Mouse (Mus musculus): ENCODE measurements at regions not wholly inside any gene's neighbourhood (a gene's known extent, or its start where the extent isn't known, plus 50 kb on each side); places are given as distances from the start of the nearest gene placed in this dataset.

- H3K4me3 ChIP-seq (replicated peaks; ENCODE audit: low read length) = no peak overlapping the region
- H3K4me2 ChIP-seq (replicated peaks) = no peak overlapping the region
- no peaks in the 10 kb centered on the region for H3K27me3 ChIP-seq (ENCODE audit: control insufficient read depth, insufficient read depth, low read length)
- WGBS = 89% methylated on average over 3 of the region's 3 CpGs
- ATAC-seq (ENCODE audit: low FRiP score) = no peak
- H3K36me3 ChIP-seq (replicated peaks; ENCODE audit: control insufficient read depth, insufficient read depth) = no peaks in the 10 kb centered on the region
- H3K9ac ChIP-seq = no peak overlapping the region
- no peak for DNase-seq (ENCODE audit: low spot score)
- no peaks in the 10 kb centered on the region for H3K4me1 ChIP-seq (replicated peaks; ENCODE audit: control insufficient read depth, insufficient read depth, low read length)
- H3K27ac ChIP-seq = no peak overlapping the region
- no peaks in the 10 kb centered on the region for H3K9me3 ChIP-seq (ENCODE audit: control insufficient read depth, low read length)
These were observed 51.6 kb upstream of the Cecr2 start for GRCm38 (mm10) chr6:120614526-120614925.

- 77% methylated on average over 7 of the region's 7 CpGs for WGBS
- no peaks in the 10 kb centered on the region for H3K27me3 ChIP-seq (ENCODE audit: control insufficient read depth, insufficient read depth, low read length)
- H3K4me1 ChIP-seq (replicated peaks; ENCODE audit: control insufficient read depth, insufficient read depth, low read length) = no peaks in the 10 kb centered on the region
- H3K9ac ChIP-seq = no peak overlapping the region
- ATAC-seq (ENCODE audit: low FRiP score) (no peak), DNase-seq (ENCODE audit: low spot score) (no peak)
- H3K4me2 ChIP-seq (replicated peaks) = no peak overlapping the region
- H3K36me3 ChIP-seq (replicated peaks; ENCODE audit: control insufficient read depth, insufficient read depth) = no peaks in the 10 kb centered on the region
- H3K4me3 ChIP-seq (replicated peaks; ENCODE audit: low read length) = no peak overlapping the region
- no peak overlapping the region for H3K27ac ChIP-seq
- no peaks in the 10 kb centered on the region for H3K9me3 ChIP-seq (ENCODE audit: control insufficient read depth, low read length)
These were observed 53.8 kb upstream of the Cecr2 start for GRCm38 (mm10) chr6:120612346-120612745.

GRCm38 (mm10) chr6:120609858-120610257 lies 56.3 kb upstream of the Cecr2 start:
- no peak overlapping the region for H3K4me3 ChIP-seq (replicated peaks; ENCODE audit: low read length)
- no peak overlapping the region for H3K4me2 ChIP-seq (replicated peaks)
- ATAC-seq (ENCODE audit: low FRiP score) (no peak), DNase-seq (ENCODE audit: low spot score) (no peak)
- no peaks in the 10 kb centered on the region for H3K9me3 ChIP-seq (ENCODE audit: control insufficient read depth, low read length)
- H3K4me1 ChIP-seq (replicated peaks; ENCODE audit: control insufficient read depth, insufficient read depth, low read length) = no peaks in the 10 kb centered on the region
- no peaks in the 10 kb centered on the region for H3K36me3 ChIP-seq (replicated peaks; ENCODE audit: control insufficient read depth, insufficient read depth)
- WGBS = 88% methylated on average over 4 of the region's 4 CpGs
- H3K27ac ChIP-seq = no peak overlapping the region
- H3K27me3 ChIP-seq (ENCODE audit: control insufficient read depth, insufficient read depth, low read length) = no peaks in the 10 kb centered on the region
- no peak overlapping the region for H3K9ac ChIP-seq

- H3K9me3 ChIP-seq (ENCODE audit: control insufficient read depth, low read length) = no peaks in the 10 kb centered on the region
- H3K36me3 ChIP-seq (replicated peaks; ENCODE audit: control insufficient read depth, insufficient read depth) = no peaks in the 10 kb centered on the region
- no peak overlapping the region for H3K4me2 ChIP-seq (replicated peaks)
- no peaks in the 10 kb centered on the region for H3K4me1 ChIP-seq (replicated peaks; ENCODE audit: control insufficient read depth, insufficient read depth, low read length)
- H3K4me3 ChIP-seq (replicated peaks; ENCODE audit: low read length) = no peak overlapping the region
- no peaks in the 10 kb centered on the region for H3K27me3 ChIP-seq (ENCODE audit: control insufficient read depth, insufficient read depth, low read length)
- H3K27ac ChIP-seq = no peak overlapping the region
- DNase-seq (ENCODE audit: low spot score) (no peak), ATAC-seq (ENCODE audit: low FRiP score) (no peak)
- 88% methylated on average over 2 of the region's 2 CpGs for WGBS
- no peak overlapping the region for H3K9ac ChIP-seq
These were observed 60.7 kb upstream of the Cecr2 start for GRCm38 (mm10) chr6:120605471-120605870.

- H3K4me1 ChIP-seq (replicated peaks; ENCODE audit: control insufficient read depth, insufficient read depth, low read length) = no peaks in the 10 kb centered on the region
- ATAC-seq (ENCODE audit: low FRiP score) (no peak), DNase-seq (ENCODE audit: low spot score) (no peak)
- WGBS = 36% methylated on average over 6 of the region's 6 CpGs
- no peaks in the 10 kb centered on the region for H3K27me3 ChIP-seq (ENCODE audit: control insufficient read depth, insufficient read depth, low read length)
- no peaks in the 10 kb centered on the region for H3K9me3 ChIP-seq (ENCODE audit: control insufficient read depth, low read length)
- no peak overlapping the region for H3K9ac ChIP-seq
- H3K27ac ChIP-seq = no peak overlapping the region
- H3K36me3 ChIP-seq (replicated peaks; ENCODE audit: control insufficient read depth, insufficient read depth) = no peaks in the 10 kb centered on the region
- no peak overlapping the region for H3K4me2 ChIP-seq (replicated peaks)
- no peak overlapping the region for H3K4me3 ChIP-seq (replicated peaks; ENCODE audit: low read length)
These were observed 61.9 kb upstream of the Cecr2 start for GRCm38 (mm10) chr6:120604020-120604958.

- no peak for DNase-seq (ENCODE audit: low spot score)
These were observed 62.7 kb upstream of the Cecr2 start for GRCm38 (mm10) chr6:120603454-120603853.

DNA sequence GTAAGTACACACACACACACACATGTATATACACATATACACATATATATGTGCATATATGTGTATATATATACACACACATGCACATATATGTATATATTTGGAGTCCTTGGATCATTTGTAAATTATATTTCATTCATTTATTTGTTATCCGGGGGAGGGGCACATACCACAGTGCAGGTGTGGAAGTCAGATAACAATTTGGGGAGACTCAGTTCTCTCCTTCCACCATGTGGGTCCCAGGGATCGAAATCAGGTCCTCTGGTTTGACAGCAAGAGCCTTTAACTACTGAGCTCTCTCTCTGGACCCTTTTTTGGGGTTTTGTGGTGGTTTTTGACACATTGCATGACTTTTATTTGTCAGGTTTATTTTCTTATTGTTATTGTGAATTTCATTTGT lies 65.8 kb upstream of the Cecr2 start:
- H3K4me3 ChIP-seq (replicated peaks; ENCODE audit: low read length) = no peak overlapping the region
- H3K4me2 ChIP-seq (replicated peaks) = no peak overlapping the region
- ATAC-seq (ENCODE audit: low FRiP score) (no peak), DNase-seq (ENCODE audit: low spot score) (no peak)
- H3K9ac ChIP-seq = no peak overlapping the region
- H3K27ac ChIP-seq = no peak overlapping the region
- no peaks in the 10 kb centered on the region for H3K27me3 ChIP-seq (ENCODE audit: control insufficient read depth, insufficient read depth, low read length)
- 83% methylated on average over 2 of the region's 2 CpGs for WGBS
- H3K4me1 ChIP-seq (replicated peaks; ENCODE audit: control insufficient read depth, insufficient read depth, low read length) = no peaks in the 10 kb centered on the region
- H3K9me3 ChIP-seq (ENCODE audit: control insufficient read depth, low read length) = no peaks in the 10 kb centered on the region
- H3K36me3 ChIP-seq (replicated peaks; ENCODE audit: control insufficient read depth, insufficient read depth) = no peaks in the 10 kb centered on the region

More at GRCm38 (mm10) chr6:120603454-120603853, 62.7 kb upstream of the Cecr2 start:
- WGBS = 56% methylated on average over 2 of the region's 2 CpGs
- Histone ChIP-seq H3K27me3 (ENCODE audit: control insufficient read depth, insufficient read depth, low read length) (no peaks in the 10 kb centered on the region), H3K4me1 (replicated peaks; ENCODE audit: control insufficient read depth, insufficient read depth, low read length) (no peaks in the 10 kb centered on the region), H3K27ac (no peak overlapping the region), H3K4me2 (replicated peaks) (no peak overlapping the region), H3K4me3 (replicated peaks; ENCODE audit: low read length) (no peak overlapping the region), H3K9ac (no peak overlapping the region), H3K36me3 (replicated peaks; ENCODE audit: control insufficient read depth, insufficient read depth) (no peaks in the 10 kb centered on the region), H3K9me3 (ENCODE audit: control insufficient read depth, low read length) (no peaks in the 10 kb centered on the region)
- ATAC-seq (ENCODE audit: low FRiP score) = no peak

DNA sequence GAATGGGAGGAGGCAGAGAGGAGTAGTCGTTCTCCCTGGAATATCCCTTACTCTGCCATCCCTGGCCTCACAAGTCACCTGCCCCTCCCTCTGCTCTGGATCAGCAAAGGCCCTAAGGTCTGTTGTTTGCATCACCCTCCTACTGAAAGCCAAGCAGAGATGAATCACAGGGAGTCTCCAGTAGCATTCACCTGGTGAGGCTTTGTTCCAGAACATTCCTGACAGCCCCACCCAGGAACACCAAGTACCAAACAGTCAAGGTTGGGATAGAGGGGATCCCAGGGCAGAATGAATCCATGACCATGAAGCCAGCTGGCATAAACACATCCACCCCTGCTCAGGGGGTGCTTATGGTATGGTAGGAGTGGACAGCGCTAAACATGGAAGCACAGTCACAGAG lies 67.4 kb upstream of the Hdhd5 start:
- Histone ChIP-seq H3K27ac (no peak overlapping the region), H3K4me3 (replicated peaks; ENCODE audit: low read length) (no peak overlapping the region), H3K9ac (no peak overlapping the region), H3K4me1 (replicated peaks; ENCODE audit: control insufficient read depth, insufficient read depth, low read length) (no peaks in the 10 kb centered on the region), H3K4me2 (replicated peaks) (no peak overlapping the region), H3K36me3 (replicated peaks; ENCODE audit: control insufficient read depth, insufficient read depth) (no peaks in the 10 kb centered on the region), H3K9me3 (ENCODE audit: control insufficient read depth, low read length) (no peaks in the 10 kb centered on the region), H3K27me3 (ENCODE audit: control insufficient read depth, insufficient read depth, low read length) (no peaks in the 10 kb centered on the region)
- ATAC-seq (ENCODE audit: low FRiP score) = no peak
- no peak for DNase-seq (ENCODE audit: low spot score)
- WGBS = 85% methylated on average over 2 of the region's 2 CpGs

DNA sequence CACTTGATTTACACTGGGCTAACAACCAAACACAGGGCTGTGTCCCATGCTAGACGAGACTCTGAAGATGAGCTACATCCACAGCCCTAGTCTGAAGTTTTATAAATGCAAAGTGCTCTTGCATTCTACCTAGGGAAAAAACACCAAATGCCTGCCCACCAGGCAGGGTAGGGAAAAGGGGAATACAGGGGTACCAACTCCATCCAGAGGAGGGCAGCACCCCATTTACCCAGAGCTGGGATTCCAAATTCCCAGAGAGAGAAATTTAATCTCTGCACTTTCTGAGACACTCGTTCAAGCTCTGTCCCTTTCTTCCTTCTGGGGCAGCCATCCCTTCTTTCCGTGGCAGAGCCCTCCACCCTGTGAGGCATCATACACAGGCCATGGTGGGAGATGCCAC lies 66.8 kb upstream of the Hdhd5 start:
- Histone ChIP-seq H3K27me3 (ENCODE audit: control insufficient read depth, insufficient read depth, low read length) (no peaks in the 10 kb centered on the region), H3K27ac (no peak overlapping the region), H3K4me2 (replicated peaks) (no peak overlapping the region), H3K4me1 (replicated peaks; ENCODE audit: control insufficient read depth, insufficient read depth, low read length) (no peaks in the 10 kb centered on the region), H3K4me3 (replicated peaks; ENCODE audit: low read length) (no peak overlapping the region), H3K36me3 (replicated peaks; ENCODE audit: control insufficient read depth, insufficient read depth) (no peaks in the 10 kb centered on the region), H3K9me3 (ENCODE audit: control insufficient read depth, low read length) (no peaks in the 10 kb centered on the region), H3K9ac (no peak overlapping the region)
- WGBS = 43% methylated on average over 3 of the region's 3 CpGs
- DNase-seq (ENCODE audit: low spot score) (no peak), ATAC-seq (ENCODE audit: low FRiP score) (no peak)
